Mouse (Mus musculus): Measurements from ENCODE around the gene Tarm1.

Tarm1 gene

DNA sequence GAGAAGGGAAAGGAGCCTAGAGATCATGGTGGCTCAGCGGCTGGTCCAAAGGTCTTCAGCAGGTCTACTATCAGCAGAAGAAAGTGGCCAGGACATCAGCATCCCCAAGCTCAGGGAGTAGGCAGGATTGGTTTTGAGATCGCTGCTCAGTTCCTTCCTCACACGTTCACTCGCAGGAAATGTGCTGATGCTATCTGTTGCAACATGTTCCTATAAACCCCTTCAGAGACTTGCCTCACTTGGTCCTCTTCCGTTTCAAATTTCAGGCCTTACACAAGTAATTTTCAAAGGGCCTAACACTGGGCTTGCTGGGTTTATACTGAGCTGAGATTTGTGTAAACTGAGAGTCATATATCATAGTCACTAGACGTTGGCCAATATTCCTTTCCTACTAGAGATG lies at the start of gene Tarm1:
TSS of gene Tarm1 (minus strand) at position 186 of the 400 bp plus-strand sequence.
- DNase-seq = no peak

- no peak for DNase-seq
Observed at GRCm38 (mm10) chr7:3505913-3506312, 3.5 kb upstream of the Tarm1 start.

- DNase-seq = no peak
Observed at GRCm38 (mm10) chr7:3500406-3500805, 2.0 kb downstream of the Tarm1 start.

GRCm38 (mm10) chr7:3481948-3482608 lies 20.3 kb downstream of the Tarm1 start:
- no peak for DNase-seq

DNA sequence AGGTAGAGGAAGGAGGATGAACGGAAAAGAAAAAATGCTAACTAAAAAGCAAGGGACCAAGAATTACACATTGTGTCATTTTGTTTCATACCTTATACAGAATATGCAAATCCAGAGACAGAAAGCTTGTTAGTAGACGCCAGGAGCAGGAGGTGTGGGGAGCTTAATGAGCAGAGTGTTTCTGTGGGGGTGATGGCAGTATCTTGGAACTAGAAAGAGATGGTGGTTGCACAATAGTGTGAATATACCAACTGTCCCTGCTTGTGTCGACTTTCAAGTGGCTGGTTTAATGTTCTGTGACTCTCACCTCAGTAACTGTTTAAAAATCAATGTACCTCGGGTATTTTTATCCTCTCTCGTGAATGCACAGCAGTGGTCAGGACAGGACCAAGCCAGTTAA lies 25.7 kb downstream of the Tarm1 start:
- DNase-seq = no peak

DNA sequence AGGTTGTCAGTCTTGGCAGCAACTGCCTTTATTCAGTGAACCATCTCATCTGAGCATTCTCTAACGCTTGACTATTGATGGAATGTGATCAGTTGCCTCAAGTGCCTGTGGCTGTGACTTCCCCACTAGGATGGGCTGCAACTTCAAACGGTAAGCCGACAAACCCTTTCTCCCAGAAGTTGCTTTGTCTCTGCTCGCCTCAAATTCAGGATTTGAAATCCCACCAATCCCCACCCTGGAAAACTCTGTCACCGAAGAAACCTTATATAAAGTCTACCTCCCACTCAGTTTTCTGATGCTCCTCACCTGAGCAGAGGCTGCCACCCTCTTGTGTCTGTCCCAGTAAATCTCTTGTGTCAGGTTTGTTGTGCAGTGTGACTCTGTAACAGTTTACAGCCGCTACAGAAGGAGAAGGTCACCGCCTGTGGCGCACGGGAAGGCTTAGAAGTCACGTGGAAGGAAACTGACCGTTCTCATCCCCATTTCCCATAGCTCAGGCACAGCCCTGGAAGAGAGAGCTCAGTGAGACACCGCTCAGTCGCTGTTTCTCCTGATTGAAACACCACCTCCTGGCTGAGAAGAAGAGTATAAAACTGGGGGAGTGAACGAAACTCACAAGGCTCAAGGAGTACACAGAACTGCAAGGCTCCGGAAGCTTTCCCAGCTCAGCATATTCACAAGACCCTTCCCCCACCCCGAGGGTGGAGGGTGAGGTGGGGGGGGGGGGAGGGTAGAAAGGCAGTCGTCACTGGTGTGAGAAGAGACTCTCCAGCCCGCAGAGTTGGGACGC lies 27.9 kb downstream of the Tarm1 start:
- peak; percentile 3 for DNase-seq

- no peak for DNase-seq
Observed at GRCm38 (mm10) chr7:3472774-3473173, 29.6 kb downstream of the Tarm1 start.

DNA sequence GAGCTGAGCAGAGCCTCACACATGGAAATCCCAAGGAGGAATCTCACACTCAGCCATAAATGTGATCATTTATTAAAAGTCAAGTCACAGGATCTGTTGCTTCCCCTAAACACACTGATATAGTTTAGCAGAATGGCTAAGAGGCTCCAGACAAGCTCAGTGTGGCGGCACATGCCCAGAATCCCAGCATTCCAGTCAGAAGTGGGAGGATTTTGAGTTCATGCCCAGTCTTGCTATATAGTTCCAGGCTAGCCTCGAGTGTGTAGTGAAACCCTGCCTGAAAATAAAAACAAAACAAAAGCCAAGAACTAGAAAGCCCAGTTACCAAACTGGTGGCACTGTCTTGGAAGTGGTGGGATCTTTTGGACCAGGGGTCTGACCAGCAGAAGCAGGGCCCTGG lies 33.8 kb downstream of the Tarm1 start:
- no peak for DNase-seq

DNA sequence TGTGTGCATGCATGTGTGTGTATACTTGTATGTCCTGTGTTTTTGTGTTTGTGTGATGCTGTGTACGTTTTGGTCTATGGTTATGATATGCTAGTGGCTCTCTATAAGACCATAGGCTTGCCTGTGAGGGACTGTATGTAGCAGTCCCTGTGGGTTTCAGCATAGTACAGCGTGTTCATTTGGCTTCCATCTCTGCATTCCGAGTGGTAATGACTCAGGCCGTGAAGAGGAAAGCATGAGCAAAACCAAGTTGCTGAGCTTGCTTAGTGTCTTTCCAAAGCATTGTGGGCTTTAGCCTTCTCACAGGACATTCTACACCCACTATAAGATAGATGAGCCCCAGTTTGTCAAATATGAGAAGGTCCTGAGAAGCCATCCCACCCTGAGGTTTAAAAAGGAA lies 39.1 kb downstream of the Tarm1 start:
- no peak for DNase-seq

GRCm38 (mm10) chr7:3460261-3460660 lies 42.2 kb downstream of the Tarm1 start:
- DNase-seq = no peak

- no peak for DNase-seq
Observed at GRCm38 (mm10) chr7:3457841-3458217, 44.6 kb downstream of the Tarm1 start.

DNA sequence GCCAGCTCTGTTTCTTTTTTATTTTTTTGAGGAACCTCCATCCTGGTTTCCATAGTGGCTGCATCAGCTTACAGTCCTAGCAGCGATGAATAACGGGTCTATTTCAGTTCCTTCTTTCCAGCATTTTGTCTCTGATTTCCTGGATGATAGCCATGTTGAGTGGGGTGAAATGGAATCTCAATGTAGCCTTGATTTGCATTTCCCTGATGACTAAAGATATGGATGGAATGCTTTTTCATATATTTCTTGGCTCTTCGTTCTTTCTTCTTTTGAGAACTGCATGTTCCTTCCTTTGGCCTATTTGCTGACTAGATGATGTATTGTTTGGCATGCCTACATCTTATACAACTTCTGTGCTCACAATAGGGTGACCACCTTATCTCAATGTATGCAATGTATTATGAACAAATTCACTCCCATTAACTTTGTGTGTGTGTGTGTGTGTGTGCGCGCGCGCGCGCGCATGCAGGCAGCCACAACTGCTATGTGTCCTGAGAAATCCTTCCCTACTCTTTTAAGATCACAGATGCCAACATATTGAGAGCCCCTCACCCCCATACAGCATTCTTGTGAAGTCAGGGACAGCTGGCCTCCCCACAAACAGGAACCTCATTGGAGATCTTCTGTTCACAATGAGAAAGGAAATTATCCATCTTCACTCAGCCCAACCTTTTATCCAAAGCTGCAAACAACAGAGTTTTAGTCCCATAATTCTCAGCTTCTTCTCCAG lies 45.1 kb downstream of the Tarm1 start:
- DNase-seq = no peak

DNA sequence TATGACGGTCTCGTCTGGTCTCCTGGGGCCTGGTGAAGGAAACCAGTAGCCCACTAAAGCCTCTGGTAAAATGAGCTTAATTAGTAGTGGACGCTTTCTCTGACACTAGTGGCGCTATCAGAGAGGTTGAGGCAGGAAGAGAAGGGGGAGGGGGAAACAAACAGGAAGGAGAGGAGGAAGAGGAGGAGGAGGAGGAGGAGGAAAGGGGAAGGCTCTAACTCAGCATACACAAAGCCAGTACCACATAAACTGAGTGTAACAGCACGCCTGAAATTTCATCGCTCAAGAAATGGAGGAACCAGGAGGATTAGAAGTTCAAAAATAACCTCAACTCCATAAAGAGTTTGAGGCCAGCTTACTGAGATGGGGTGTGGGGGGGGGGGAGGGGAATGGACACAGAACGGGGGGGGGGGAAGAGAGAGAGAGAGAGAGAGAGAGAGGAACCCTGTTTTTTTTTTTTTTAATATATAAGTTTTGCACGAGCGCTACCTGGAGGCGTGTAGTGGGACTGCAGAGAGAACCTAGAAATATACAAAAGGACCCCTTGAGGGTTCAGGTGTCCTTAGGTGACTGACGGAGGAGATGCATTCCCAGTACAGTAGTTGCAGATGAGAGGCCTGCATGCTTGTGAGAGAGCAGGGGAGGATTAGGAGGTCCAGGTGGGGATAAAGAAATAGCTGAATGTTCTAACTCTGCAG lies 48.8 kb downstream of the Tarm1 start:
- DNase-seq = no peak

DNA sequence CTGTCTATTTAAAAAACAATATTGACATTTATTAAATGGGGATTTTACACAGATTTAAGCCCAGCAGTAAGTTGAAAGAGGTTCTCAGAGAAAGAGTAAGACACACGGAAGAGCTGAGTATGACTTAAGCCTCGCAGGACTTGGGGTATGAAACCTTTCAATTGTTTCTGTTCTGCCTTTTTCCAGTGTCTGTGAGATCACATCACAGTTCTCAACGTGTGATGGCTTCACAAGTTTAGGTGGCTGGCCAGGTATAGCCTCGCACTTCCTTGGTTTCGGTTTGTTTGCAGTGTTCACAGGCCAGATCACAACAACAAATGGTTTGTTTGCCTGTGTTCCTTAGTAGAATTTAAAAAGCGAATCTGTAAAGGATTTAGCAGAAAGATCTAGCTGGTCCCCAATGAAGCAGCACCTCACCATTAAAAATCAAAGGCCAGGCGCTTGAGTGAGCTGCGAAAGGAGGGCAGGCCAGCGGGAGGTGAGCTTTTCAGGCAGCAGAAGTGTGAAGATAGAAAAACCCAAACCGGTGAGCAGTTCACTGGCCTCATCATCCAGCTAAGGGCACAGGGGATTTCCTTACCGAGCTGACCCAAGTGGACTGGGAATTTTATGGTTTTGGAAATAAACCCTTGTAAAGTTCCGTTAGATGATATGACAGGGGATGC lies 49.5 kb downstream of the Tarm1 start:
- DNase-seq = no peak

GRCm38 (mm10) chr7:3451161-3451560 lies 51.3 kb downstream of the Tarm1 start:
- DNase-seq = no peak

- no peak for DNase-seq
Observed at GRCm38 (mm10) chr7:3450671-3451070, 51.8 kb downstream of the Tarm1 start.

DNA sequence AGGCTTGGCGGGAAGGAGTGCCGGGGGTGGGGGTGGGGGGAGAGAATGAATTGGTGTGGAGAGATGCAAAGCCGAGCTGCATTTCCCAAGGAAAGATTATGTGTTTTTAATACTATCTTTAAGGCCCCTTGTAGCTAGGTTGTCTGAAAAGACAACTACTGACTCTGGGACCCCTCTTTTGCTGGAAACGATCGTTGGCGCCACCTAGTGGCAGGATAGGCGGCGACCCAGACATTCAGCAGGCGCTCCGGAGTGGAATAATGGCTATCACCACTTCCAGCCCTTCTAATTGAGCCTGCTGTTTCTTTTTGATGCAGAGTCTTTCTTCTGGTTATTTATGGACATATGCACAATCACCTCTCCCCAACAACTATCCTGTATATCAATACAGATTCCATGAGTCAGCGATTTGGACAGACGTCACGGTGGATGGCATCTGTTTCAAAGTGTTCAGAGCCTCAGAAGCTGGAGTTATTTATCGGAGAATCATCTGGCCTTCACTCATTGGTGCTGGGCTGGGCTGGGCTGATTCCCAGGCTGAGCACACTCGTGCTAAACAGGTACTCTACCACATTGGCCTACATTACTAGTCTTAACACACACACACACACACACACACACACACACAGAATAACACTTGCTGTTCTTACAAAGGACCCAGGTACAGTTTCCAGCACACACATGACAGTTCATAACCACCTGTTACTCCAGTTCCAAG lies 53.5 kb downstream of the Tarm1 start:
- DNase-seq = peak; percentile 71

DNA sequence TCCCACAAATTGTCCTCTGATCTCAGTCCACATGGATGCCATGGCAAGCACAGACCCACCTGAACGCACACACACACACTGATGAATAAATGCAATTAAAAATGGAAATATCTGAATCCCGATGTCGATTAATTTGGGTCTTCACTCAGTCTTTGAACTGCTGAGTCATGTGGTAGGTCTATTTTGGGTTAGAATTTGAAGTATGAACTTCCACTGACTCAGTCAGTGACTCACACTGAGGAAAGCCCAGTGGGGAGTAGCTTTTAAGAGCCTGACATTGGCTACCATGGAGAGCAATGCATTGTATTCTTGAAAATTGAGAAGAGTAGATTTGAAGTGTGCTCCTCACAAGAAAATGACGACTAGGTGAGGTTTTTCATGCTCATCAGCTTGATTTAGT lies 55.4 kb downstream of the Tarm1 start:
- no peak for DNase-seq

GRCm38 (mm10) chr7:3446584-3446983 lies 55.8 kb downstream of the Tarm1 start:
- DNase-seq = no peak

DNA sequence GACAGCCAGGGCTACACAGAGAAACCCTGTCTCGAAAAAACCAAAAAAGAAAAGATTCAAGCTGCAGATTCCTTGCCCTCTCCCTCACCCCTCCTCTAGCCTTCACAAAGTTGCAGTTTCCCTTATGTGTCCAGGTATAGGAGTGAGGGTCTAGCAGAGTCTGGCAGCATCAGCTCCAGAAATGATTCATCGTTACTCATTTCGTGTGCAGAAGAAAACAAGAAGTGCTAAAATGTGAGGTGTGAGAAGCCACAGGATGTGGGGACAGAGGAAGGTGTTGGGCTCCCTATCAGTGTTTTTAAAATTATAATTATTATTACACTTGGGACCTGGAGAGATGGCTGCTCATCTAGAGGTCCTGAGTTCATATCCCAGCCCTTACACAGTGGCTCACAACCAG lies 57.7 kb downstream of the Tarm1 start:
- DNase-seq = no peak

DNA sequence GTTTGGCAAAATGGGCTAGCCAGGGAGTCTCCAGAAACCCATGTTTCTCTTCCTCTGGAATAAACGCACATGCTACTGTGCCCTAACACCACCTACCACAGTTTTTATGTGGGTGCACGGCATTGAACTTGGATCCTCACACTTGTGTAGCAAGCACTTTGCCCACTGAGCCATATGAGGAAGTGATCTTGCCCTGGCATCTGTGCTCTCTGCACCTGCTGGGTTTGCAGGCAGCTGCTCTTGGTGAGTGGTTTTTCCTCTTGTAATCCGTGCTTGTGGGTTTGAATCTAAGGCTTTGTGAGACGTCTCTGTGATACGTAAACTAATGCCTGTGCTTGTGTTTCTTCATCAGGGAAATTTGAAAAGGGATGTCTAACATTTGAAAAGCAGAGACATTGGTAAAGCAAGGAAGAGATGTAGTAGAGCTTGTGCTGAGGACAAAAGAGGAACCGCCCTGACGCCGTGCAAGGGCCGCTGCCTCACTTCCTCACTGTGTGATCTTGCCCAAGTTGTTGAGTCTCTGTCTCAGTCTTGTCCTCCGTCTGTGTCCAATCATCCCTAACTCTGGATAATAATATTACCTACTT lies 59.9 kb downstream of the Tarm1 start:
- no peak for DNase-seq

DNA sequence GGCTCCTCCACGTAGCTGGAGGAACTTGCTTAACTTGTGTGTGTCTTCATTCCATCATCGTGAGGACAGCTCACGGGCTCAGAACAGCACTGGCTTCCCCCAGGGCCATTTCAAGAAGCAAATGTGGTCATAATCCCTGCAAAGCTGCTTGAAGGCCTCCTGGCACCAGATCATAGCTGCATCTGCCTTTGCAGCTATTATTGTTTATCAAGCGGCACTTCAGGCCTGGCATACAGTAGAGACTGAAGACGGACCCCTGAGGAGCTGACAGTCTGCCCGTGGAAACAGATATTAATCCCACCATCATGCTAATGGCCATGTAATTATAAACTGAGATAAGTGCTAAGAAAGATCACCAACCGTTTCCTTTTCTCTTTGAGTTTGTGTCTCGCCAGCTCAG lies 61.9 kb downstream of the Tarm1 start:
- no peak for DNase-seq

Measured in kidney, adult 18-20 months (tissue).